Mouse (Mus musculus) activated CD4-positive, CD25-positive, alpha-beta regulatory T cell (primary cell): ENCODE measurements around the gene Megf9. TPM values are rescaled to one million over a fixed set of nuclear protein-coding genes. Genes with fewer than 3 reads are reported as not detected.

ENCODE experiments used
- polyA plus RNA-seq, 2 experiments: library from polyadenylated mRNA; unstranded; fragments of 100-300 nt; shearing (Covaris generic); gene quantifications; one replicate each; pipeline ENCODE4 v1.2.1; 2017

Gene Megf9
- 1 to 10 TPM; 1.0 to 2.1 TPM for polyA plus RNA-seq

GRCm38 (mm10) chr4:70534891-70535269 lies at the start of gene Megf9:
Gene Megf9, minus strand, starts transcription at chr4:70534995.

GRCm38 (mm10) chr4:70409994-70410721 lies 124.6 kb downstream of the Megf9 start, which contains the start of gene Cdk5rap2:
Gene Cdk5rap2, minus strand, starts transcription at chr4:70410443.

Other genes with a start within 250 kb of the Megf9 start
- gene Cdk5rap2, start 124.6 kb downstream of the Megf9 start, polyA plus RNA-seq = 10 to 100 TPM in 1 of 2 experiments, 1 to 10 TPM in 1; 6.6 to 11.7 TPM